Mouse (Mus musculus) G1E (cell line): ENCODE measurements at regions not wholly inside any gene's neighbourhood (a gene's known extent, or its start where the extent isn't known, plus 50 kb on each side); places are given as distances from the start of the nearest gene placed in this dataset.

Experiments used
- ATAC-seq: 2 replicates; pipeline ENCODE4 v1.8.0; 2016; ENCODE audit warnings: mild to moderate bottlenecking; ENCODE audit not compliant: insufficient number of reproducible peaks, poor library complexity, low FRiP score, severe bottlenecking; ENCODE audit errors: extremely low read depth
- DNase-seq: peaks from one replicate; pipeline ENCODE4 v3.0.0; 2012; ENCODE audit warnings: low spot score
- H3K27me3 ChIP-seq: 2 replicates; pipeline ENCODE4 v1.6.1; 2012; ENCODE audit warnings: mild to moderate bottlenecking, low read length, inconsistent platforms; ENCODE audit not compliant: insufficient read depth
- H3K36me3 ChIP-seq: replicated peaks from 2 replicates; pipeline ENCODE3; 2012; ENCODE audit warnings: mild to moderate bottlenecking, inconsistent platforms
- H3K4me1 ChIP-seq: 2 replicates; pipeline ENCODE4 v1.6.1; 2012; ENCODE audit warnings: low read depth, low read length, inconsistent platforms, mixed read lengths; ENCODE audit not compliant: insufficient read depth
- H3K4me3 ChIP-seq: 2 replicates; pipeline ENCODE4 v1.5.1; 2012; ENCODE audit warnings: low read depth, mild to moderate bottlenecking, inconsistent platforms, low read length, moderate library complexity, mixed read lengths
- H3K9me3 ChIP-seq: replicated peaks from 2 replicates; pipeline ENCODE4 v1.6.1; 2012; ENCODE audit warnings: inconsistent platforms
- CTCF ChIP-seq: IDR thresholded peaks from 2 replicates; pipeline ENCODE4 v1.5.1; 2012; ENCODE audit warnings: low read depth, low read length, inconsistent platforms, mixed read lengths
- GATA1 ChIP-seq: IDR thresholded peaks from 2 replicates; pipeline ENCODE4 v1.6.1; 2012; ENCODE audit warnings: borderline replicate concordance, low read length, inconsistent platforms, mixed read lengths
- GATA2 ChIP-seq: IDR thresholded peaks from 2 replicates; pipeline ENCODE4 v1.6.1; 2012; ENCODE audit warnings: low read depth, low read length, inconsistent platforms, borderline replicate concordance
- POLR2AphosphoS5 ChIP-seq: IDR thresholded peaks from 2 replicates; pipeline ENCODE4 v1.6.1; 2012; ENCODE audit warnings: low read depth, low read length, inconsistent platforms; ENCODE audit not compliant: insufficient replicate concordance
- TAL1 ChIP-seq: conservative IDR thresholded peaks from 2 replicates; pipeline ENCODE4 v1.6.1; 2012; ENCODE audit warnings: low read depth, low read length, inconsistent platforms, mixed read lengths

GRCm38 (mm10) chr5:112053600-112054155 lies 198.6 kb downstream of the Cryba4 start:
- peaks cover 75% of the 10 kb centered on the region for H3K9me3 ChIP-seq
- H3K36me3 ChIP-seq, result no peaks in the 10 kb centered on the region
- ATAC-seq (no peak), DNase-seq (no peak)
- H3K27me3 ChIP-seq, result no peaks in the 10 kb centered on the region
- no peak overlapping the region for H3K4me3 ChIP-seq
- H3K4me1 ChIP-seq, result no peaks in the 10 kb centered on the region
- TF ChIP-seq CTCF, result no peak
- no peak for TF ChIP-seq GATA2
- no peak for TF ChIP-seq POLR2AphosphoS5
- no peak for TF ChIP-seq TAL1
- no peak for TF ChIP-seq GATA1

- Histone ChIP-seq H3K27me3 (no peaks in the 10 kb centered on the region), H3K9me3 (peaks cover 73% of the 10 kb centered on the region), H3K4me1 (no peaks in the 10 kb centered on the region), H3K4me3 (no peak overlapping the region), H3K36me3 (no peaks in the 10 kb centered on the region)
- TF ChIP-seq TAL1 (no peak), GATA1 (no peak), CTCF (no peak), GATA2 (no peak), POLR2AphosphoS5 (no peak)
- no peak for ATAC-seq
- no peak for DNase-seq
Observed at GRCm38 (mm10) chr5:112055018-112055417, 197.3 kb downstream of the Cryba4 start.

- no peaks in the 10 kb centered on the region; the same call in 1 of the 2 replicates for H3K27me3 ChIP-seq
- no peaks in the 10 kb centered on the region for H3K4me1 ChIP-seq
- H3K9me3 ChIP-seq, result peaks cover 73% of the 10 kb centered on the region
- TF ChIP-seq GATA1, result no peak
- no peak for TF ChIP-seq CTCF
- no peak for TF ChIP-seq POLR2AphosphoS5
- TF ChIP-seq TAL1, result no peak
- TF ChIP-seq GATA2, result no peak
- no peak overlapping the region for H3K4me3 ChIP-seq
- no peak for ATAC-seq
- no peaks in the 10 kb centered on the region for H3K36me3 ChIP-seq
- no peak for DNase-seq
Observed at GRCm38 (mm10) chr5:112069917-112070316, 182.4 kb downstream of the Cryba4 start.

- Histone ChIP-seq H3K9me3 (peaks cover 81% of the 10 kb centered on the region), H3K4me3 (no peak overlapping the region), H3K4me1 (no peaks in the 10 kb centered on the region), H3K36me3 (no peaks in the 10 kb centered on the region), H3K27me3 (no peaks in the 10 kb centered on the region; the same call in 1 of the 2 replicates)
- TF ChIP-seq CTCF, result no peak
- TF ChIP-seq GATA1, result no peak
- TF ChIP-seq TAL1, result no peak
- TF ChIP-seq GATA2, result no peak
- no peak for TF ChIP-seq POLR2AphosphoS5
- no peak for ATAC-seq
- DNase-seq, result no peak
Observed at GRCm38 (mm10) chr5:112072456-112072855, 179.9 kb downstream of the Cryba4 start.

GRCm38 (mm10) chr5:112077097-112077496 lies 175.2 kb downstream of the Cryba4 start:
- H3K9me3 ChIP-seq, result peaks cover 90% of the 10 kb centered on the region
- H3K36me3 ChIP-seq, result no peaks in the 10 kb centered on the region
- TF ChIP-seq TAL1 (no peak), CTCF (no peak), GATA2 (no peak), GATA1 (no peak), POLR2AphosphoS5 (no peak)
- H3K27me3 ChIP-seq, result no peaks in the 10 kb centered on the region
- DNase-seq (no peak), ATAC-seq (no peak)
- H3K4me1 ChIP-seq, result no peaks in the 10 kb centered on the region
- H3K4me3 ChIP-seq, result no peak overlapping the region

- Histone ChIP-seq H3K4me1 (no peaks in the 10 kb centered on the region), H3K9me3 (peaks cover 88% of the 10 kb centered on the region), H3K4me3 (no peak overlapping the region), H3K36me3 (no peaks in the 10 kb centered on the region), H3K27me3 (no peaks in the 10 kb centered on the region; the same call in 1 of the 2 replicates)
- TF ChIP-seq POLR2AphosphoS5, result no peak
- TF ChIP-seq CTCF, result no peak
- TF ChIP-seq TAL1, result no peak
- no peak for TF ChIP-seq GATA2
- TF ChIP-seq GATA1, result no peak
- no peak for DNase-seq
- no peak for ATAC-seq
Observed at GRCm38 (mm10) chr5:112077840-112078600, 174.3 kb downstream of the Cryba4 start.
